Mouse (Mus musculus): Measurements from ENCODE around the gene Capns1. TPM values are rescaled to one million over a fixed set of nuclear protein-coding genes. Genes with fewer than 3 reads are reported as not detected.

The Capns1 gene
- polyA plus RNA-seq, 1 experiment from 2014 or later: 83.7 TPM

DNA sequence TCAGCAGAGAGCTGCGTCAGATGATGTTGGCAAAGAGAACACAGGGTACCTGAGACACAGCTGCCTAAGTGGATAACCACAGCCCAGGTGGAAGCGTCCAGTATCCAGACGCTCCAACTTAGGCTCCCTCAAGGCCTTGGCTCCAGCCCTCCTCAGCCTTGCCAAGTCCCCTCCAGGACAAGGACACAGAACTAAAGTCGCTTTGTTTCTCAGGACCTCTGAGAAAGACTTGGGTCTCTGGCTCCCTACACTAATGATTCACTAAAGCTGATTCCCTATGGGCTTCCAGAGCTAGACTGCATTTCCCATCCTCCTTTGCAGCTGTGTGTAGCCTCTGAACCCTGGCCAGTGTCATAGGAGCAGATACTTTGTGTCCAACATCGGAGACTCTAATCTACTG lies 1.6 kb upstream of the Capns1 start:
- H3K9ac ChIP-seq: no peak overlapping the region
- no peaks in the 10 kb centered on the region for H3K27me3 ChIP-seq (replicated peaks)
- WGBS: 78% methylated on average over 5 of the region's 5 CpGs
- H3K27ac ChIP-seq: no peak overlapping the region
- H3K4me2 ChIP-seq (replicated peaks): no peak overlapping the region
- ATAC-seq: no peak
- H3K9me3 ChIP-seq: no peaks in the 10 kb centered on the region
- no peaks in the 10 kb centered on the region for H3K36me3 ChIP-seq
- no peak overlapping the region for H3K4me3 ChIP-seq (replicated peaks)
- peaks cover 10% of the 10 kb centered on the region for H3K4me1 ChIP-seq (replicated peaks)

DNA sequence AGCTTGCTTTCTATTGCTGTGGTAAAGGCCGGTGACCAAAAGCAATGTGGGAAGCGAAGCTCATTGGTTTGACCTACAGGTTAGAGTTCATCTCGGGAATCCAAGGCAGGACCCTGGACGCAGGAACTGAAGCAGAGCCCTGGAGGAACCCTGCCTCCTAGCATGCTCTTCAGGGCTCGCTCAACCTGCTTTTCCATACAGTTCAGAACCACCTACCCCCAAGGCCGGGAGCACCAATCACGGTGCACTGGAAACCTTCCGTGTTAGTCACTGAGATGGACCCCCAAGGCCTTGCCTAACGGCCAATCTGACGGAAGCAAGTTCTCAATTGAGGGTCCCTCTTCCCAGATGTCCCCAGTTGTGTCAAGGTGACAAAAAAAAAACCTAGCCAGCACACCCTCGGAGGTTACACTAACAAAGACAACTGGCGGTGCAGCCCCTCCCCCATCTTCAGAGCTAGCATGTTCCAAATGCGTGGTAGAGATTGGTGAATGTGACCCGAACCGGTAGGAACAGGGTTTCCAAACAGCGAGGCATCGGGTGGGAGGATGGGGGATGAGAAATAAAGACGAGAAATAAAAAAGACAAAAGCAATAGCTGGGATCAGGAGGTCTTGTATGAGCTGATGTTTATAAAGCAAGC lies 1.0 kb upstream of the Capns1 start:
- Histone ChIP-seq H3K4me1 (replicated peaks) (peaks cover 12% of the 10 kb centered on the region), H3K9ac (no peak overlapping the region), H3K4me3 (replicated peaks) (no peak overlapping the region), H3K27ac (no peak overlapping the region), H3K9me3 (no peaks in the 10 kb centered on the region), H3K27me3 (replicated peaks) (no peaks in the 10 kb centered on the region), H3K36me3 (no peaks in the 10 kb centered on the region), H3K4me2 (replicated peaks) (no peak overlapping the region)
- ATAC-seq: no peak
- 80% methylated on average over 18 of the region's 18 CpGs for WGBS

DNA sequence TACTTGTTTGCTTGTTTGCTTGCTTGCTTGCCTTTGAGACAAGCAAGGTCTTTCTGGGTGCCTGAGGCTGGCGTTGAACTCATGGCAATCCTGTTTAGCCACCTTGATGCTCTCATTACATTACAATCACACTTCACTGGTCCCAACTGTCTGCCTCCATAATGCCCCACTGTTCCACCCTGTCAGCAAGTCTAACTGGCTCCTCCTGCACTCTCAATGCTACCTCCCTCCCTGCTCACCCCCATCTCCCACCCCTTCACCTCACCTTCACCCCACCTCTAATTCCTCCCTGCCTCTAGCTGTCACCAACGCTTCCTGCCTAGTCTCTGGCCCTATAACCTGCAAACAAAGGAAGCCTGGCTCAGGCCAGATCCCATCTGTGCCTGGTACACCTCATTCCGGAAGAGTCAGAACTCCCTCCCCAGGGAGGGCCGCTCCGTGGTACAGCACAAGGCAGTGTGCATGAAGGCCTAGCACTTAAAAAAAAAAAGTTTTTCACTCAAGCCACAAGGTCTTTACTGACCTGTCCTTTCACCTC lies 950 bp downstream of the Capns1 start:
- ATAC-seq: no peak
- no peaks in the 10 kb centered on the region for H3K27me3 ChIP-seq (replicated peaks)
- H3K9ac ChIP-seq: no peak overlapping the region
- no peaks in the 10 kb centered on the region for H3K36me3 ChIP-seq
- no peaks in the 10 kb centered on the region for H3K9me3 ChIP-seq
- H3K4me3 ChIP-seq (replicated peaks): no peak overlapping the region
- H3K27ac ChIP-seq: no peak overlapping the region
- no peak overlapping the region for H3K4me2 ChIP-seq (replicated peaks)
- WGBS: 51% methylated on average over 5 of the region's 5 CpGs
- H3K4me1 ChIP-seq (replicated peaks): peaks cover 22% of the 10 kb centered on the region

- Histone ChIP-seq H3K9me3 (no peaks in the 10 kb centered on the region), H3K4me2 (replicated peaks) (no peak overlapping the region), H3K27ac (no peak overlapping the region), H3K4me1 (replicated peaks) (peaks cover 24% of the 10 kb centered on the region), H3K36me3 (peaks cover 12% of the 10 kb centered on the region; the same call in 1 of the 2 replicates), H3K9ac (0 out of 2 replicates have a peak overlapping the region, but pooled peaks have one; percentile 5), H3K4me3 (replicated peaks) (no peak overlapping the region), H3K27me3 (replicated peaks) (no peaks in the 10 kb centered on the region)
- 56% methylated on average over 6 of the region's 6 CpGs for WGBS
- no peak; the same call in 1 of the 2 replicates for ATAC-seq
These were observed 2.4 kb downstream of the Capns1 start for GRCm38 (mm10) chr7:30196171-30196570.

GRCm38 (mm10) chr7:30195461-30195860 lies 3.1 kb downstream of the Capns1 start:
- Histone ChIP-seq H3K4me1 (replicated peaks) (peaks cover 24% of the 10 kb centered on the region), H3K27me3 (replicated peaks) (no peaks in the 10 kb centered on the region), H3K9me3 (no peaks in the 10 kb centered on the region), H3K27ac (no peak overlapping the region), H3K36me3 (peaks cover 19% of the 10 kb centered on the region), H3K4me3 (replicated peaks) (0 out of 2 replicates have a peak overlapping the region, but pooled peaks have one; percentile 70), H3K4me2 (replicated peaks) (peak overlapping the region; percentile 72), H3K9ac (no peak overlapping the region)
- 57% methylated on average over 6 of the region's 6 CpGs for WGBS
- no peak for ATAC-seq

- Histone ChIP-seq H3K36me3 (peaks cover 22% of the 10 kb centered on the region), H3K4me1 (replicated peaks) (peaks cover 24% of the 10 kb centered on the region), H3K9me3 (no peaks in the 10 kb centered on the region), H3K9ac (peak overlapping the region; percentile 75), H3K27me3 (replicated peaks) (no peaks in the 10 kb centered on the region), H3K27ac (peak overlapping the region; percentile 84), H3K4me3 (replicated peaks) (peak overlapping the region; percentile 70), H3K4me2 (replicated peaks) (peak overlapping the region; percentile 72)
- peak; percentile 89 for ATAC-seq
- under 1% methylated on average over 28 of the region's 28 CpGs for WGBS
These were observed 3.7 kb downstream of the Capns1 start for GRCm38 (mm10) chr7:30194884-30195283.

DNA sequence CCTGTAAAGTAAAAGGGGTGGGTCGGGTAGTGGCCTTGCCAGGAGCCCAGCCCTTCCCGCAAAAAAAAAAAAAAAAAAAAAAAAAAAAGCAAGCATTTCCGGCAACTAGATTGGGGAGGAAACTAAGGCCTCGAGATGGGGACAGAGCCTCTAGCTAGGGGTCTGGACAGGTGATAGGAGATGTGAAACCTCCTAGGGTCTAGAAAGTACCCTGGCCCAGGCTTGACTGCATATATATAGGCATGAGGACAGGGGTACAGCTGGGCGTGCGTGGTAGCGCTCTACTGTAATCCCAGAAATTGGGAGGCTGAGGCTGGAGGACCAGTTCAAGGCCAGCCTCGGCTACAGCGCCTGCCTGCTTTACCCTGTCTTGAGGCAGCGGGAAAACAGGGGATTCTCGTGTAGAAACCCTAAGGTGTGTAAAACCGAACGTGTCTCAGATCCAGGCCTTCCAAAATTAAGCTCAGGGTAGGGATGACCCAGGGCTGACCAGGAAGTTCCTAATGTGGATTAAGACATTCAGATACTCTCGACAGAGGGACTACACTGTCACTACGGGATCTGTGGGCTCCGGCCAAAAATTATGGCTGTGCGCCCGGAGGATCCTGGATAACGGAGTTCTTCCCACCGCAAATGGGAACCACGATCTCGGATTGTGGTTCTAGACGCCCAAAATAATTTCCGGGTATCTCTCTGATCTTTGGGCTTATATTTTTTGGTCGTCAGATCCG lies 4.3 kb downstream of the Capns1 start:
- H3K9me3 ChIP-seq: no peaks in the 10 kb centered on the region
- H3K4me2 ChIP-seq (replicated peaks): peak overlapping the region; percentile 72
- under 1% methylated on average over 26 of the region's 26 CpGs for WGBS
- peak; percentile 44 for ATAC-seq
- no peaks in the 10 kb centered on the region for H3K27me3 ChIP-seq (replicated peaks)
- peak overlapping the region; percentile 75 for H3K9ac ChIP-seq
- H3K36me3 ChIP-seq: peaks cover 22% of the 10 kb centered on the region
- peaks cover 24% of the 10 kb centered on the region for H3K4me1 ChIP-seq (replicated peaks)
- H3K27ac ChIP-seq: peak overlapping the region; percentile 84
- H3K4me3 ChIP-seq (replicated peaks): peak overlapping the region; percentile 70

DNA sequence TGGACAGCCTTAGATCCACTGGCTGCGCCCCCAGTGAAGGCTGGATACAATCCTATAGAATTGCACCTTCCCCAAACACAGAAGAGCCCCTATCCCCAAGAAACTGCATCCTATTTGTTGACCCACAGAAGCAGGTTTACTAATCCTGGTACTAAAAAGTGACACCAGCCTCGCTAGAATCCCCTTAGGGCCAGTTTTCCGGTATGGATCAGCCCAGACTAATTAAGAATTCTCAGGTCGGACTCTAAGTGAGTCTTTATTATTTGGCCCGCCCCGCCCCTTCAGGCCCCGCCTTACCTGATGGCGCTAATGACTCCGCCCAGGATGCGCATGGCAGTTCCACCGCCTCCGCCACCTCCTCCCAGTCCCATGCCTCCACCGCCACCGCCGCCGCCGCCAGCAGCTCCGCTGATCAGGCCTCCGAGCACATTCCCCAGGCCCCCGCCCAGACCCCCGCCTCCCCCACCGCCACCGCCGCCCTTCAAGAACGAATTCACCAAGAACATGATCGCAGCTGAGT lies 5.0 kb downstream of the Capns1 start:
- peaks cover 22% of the 10 kb centered on the region for H3K36me3 ChIP-seq
- no peaks in the 10 kb centered on the region for H3K27me3 ChIP-seq (replicated peaks)
- peak overlapping the region; percentile 84 for H3K27ac ChIP-seq
- H3K4me2 ChIP-seq (replicated peaks): peak overlapping the region; percentile 72
- peak; percentile 80 for ATAC-seq
- WGBS: under 1% methylated on average over 26 of the region's 26 CpGs
- H3K9me3 ChIP-seq: no peaks in the 10 kb centered on the region
- peak overlapping the region; percentile 75 for H3K9ac ChIP-seq
- peaks cover 24% of the 10 kb centered on the region for H3K4me1 ChIP-seq (replicated peaks)
- H3K4me3 ChIP-seq (replicated peaks): peak overlapping the region; percentile 70

DNA sequence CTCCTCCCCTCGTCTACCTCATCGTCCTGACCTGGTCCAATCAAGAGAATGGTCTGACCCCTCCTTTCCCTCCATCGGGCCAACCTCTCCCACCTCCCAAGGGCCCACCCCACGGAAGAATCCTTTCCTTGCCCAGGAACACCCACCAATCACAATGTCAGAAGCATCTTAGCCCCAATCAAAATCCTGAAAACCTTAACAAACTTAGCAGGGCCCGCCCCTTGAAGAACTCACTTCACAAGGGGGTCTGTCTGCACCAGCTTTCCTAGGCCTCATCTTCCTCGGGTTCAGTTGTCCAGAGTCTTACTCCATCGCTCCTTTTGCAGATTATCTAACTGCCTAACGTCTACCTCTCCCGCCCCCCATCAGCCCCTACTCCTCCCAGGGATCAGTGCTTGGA lies 5.6 kb downstream of the Capns1 start:
- Histone ChIP-seq H3K27me3 (replicated peaks) (no peaks in the 10 kb centered on the region), H3K9ac (peak overlapping the region; percentile 75; the same call in 1 of the 2 replicates), H3K36me3 (peaks cover 28% of the 10 kb centered on the region), H3K4me3 (replicated peaks) (peak overlapping the region; percentile 70), H3K4me2 (replicated peaks) (peak overlapping the region; percentile 72), H3K9me3 (no peaks in the 10 kb centered on the region), H3K4me1 (replicated peaks) (peaks cover 20% of the 10 kb centered on the region), H3K27ac (peak overlapping the region; percentile 84; the same call in 1 of the 2 replicates)
- ATAC-seq: peak; percentile 4; the same call in 1 of the 2 replicates
- 24% methylated on average over 9 of the region's 9 CpGs for WGBS

- WGBS: 86% methylated on average over 12 of the region's 12 CpGs
- ATAC-seq: no peak
- peaks cover 20% of the 10 kb centered on the region for H3K4me1 ChIP-seq (replicated peaks)
These were observed 6.5 kb downstream of the Capns1 start for GRCm38 (mm10) chr7:30192088-30192487.

GRCm38 (mm10) chr7:30189116-30189491 lies 9.5 kb downstream of the Capns1 start:
- Histone ChIP-seq H3K4me1 (replicated peaks) (peaks cover 22% of the 10 kb centered on the region), H3K9me3 (no peaks in the 10 kb centered on the region), H3K4me3 (replicated peaks) (no peak overlapping the region), H3K36me3 (peaks cover 44% of the 10 kb centered on the region), H3K4me2 (replicated peaks) (no peak overlapping the region), H3K9ac (no peak overlapping the region), H3K27me3 (replicated peaks) (no peaks in the 10 kb centered on the region), H3K27ac (no peak overlapping the region)
- ATAC-seq: no peak
- WGBS: 74% methylated on average over 4 of the region's 4 CpGs

More at GRCm38 (mm10) chr7:30192088-30192487, 6.5 kb downstream of the Capns1 start:
- H3K4me3 ChIP-seq (replicated peaks): no peak overlapping the region
- no peaks in the 10 kb centered on the region for H3K27me3 ChIP-seq (replicated peaks)
- no peak overlapping the region for H3K27ac ChIP-seq
- H3K4me2 ChIP-seq (replicated peaks): no peak overlapping the region
- no peak overlapping the region for H3K9ac ChIP-seq
- H3K36me3 ChIP-seq: peaks cover 35% of the 10 kb centered on the region
- H3K9me3 ChIP-seq: no peaks in the 10 kb centered on the region

GRCm38 (mm10) chr7:30188344-30189115 lies 10.1 kb downstream of the Capns1 start:
- Histone ChIP-seq H3K27me3 (replicated peaks) (no peaks in the 10 kb centered on the region), H3K4me2 (replicated peaks) (no peak overlapping the region), H3K36me3 (peaks cover 44% of the 10 kb centered on the region), H3K9me3 (no peaks in the 10 kb centered on the region), H3K9ac (no peak overlapping the region), H3K4me1 (replicated peaks) (peaks cover 25% of the 10 kb centered on the region), H3K27ac (no peak overlapping the region), H3K4me3 (replicated peaks) (no peak overlapping the region)
- 76% methylated on average over 12 of the region's 12 CpGs for WGBS
- no peak for ATAC-seq
